Mouse (Mus musculus): ENCODE results near the gene Cmtm6. TPM values are rescaled to one million over a fixed set of nuclear protein-coding genes. Genes with fewer than 3 reads are reported as not detected.
A peak's percentile ranks its signal among the peaks of the same experiment; 100 is the strongest.

Cmtm6 gene
- polyA plus RNA-seq, 1 experiment, result 14.0 TPM

DNA sequence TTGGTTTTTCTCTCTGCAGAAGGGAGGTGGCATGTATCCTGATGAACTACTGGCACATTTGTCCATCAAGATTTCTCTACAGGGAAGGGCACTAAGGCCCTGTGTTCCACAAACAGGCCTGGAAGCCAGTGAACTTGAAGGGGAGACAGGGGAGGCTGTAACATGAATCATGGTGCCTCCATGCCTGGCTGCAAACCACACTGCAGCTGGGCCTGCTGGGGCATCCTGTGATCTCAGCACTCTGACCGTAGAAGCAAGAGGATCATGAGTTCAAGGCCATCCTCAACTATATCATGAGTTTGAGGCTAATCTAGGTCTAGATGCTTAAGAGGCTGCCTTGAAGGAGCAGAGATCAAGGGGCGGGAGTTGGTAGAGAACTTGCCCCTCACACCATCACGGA, 45.4 kb downstream of the Cmtm6 start:
- DNase-seq (ENCODE audit: low read depth), result no peak
- no peak for TF ChIP-seq CTCF (IDR thresholded peaks at IDR 0.05; ENCODE audit: borderline replicate concordance, extremely low read depth, insufficient read depth, insufficient read length)
- TF ChIP-seq POLR2A (IDR thresholded peaks at IDR 0.05; ENCODE audit: borderline replicate concordance, extremely low read depth, insufficient read depth, insufficient read length, poor library complexity, severe bottlenecking), result no peak

DNA sequence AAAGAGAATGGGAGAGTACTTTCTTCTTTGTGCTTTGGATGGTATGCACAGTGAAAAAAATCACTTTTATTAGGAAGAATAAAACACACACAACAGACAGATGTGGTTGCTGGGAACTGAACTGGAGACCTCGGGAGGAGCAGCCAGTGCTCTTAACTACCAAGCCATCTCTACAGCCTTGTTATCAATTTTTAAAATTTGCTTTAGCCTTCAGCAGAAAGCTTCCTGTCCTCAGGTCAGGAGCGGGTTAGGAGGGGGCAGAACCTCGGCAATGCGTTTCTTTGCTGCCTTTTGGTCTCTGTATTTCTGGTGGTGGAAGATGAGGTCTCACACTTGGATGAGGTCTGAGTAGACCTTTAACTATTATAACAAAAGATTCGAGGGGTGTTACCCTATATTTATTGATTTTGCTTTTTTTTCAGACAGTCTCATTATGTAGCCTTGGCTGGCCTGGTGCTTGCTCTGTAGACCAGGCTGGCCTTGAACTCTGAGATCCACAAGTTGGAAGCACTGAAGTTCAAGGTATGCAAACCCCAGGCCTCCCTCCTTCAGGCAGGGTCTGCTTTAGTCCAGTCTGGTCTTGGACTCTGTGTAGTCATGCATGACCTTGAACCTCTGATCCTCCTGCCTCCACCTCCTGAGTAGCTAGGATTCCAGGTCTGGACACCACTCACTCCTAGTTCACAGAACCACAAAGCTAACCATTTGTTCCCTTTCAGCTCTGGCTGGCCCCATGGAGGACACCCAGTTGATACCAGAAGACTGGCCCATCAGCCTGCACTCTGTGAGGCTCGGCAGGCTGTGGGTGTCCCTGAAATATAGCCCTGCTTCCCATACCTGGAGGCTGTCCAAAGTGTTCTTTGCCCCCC, 46.5 kb downstream of the Cmtm6 start:
- DNase-seq (ENCODE audit: low read depth), result no peak
- TF ChIP-seq POLR2A (IDR thresholded peaks at IDR 0.05; ENCODE audit: borderline replicate concordance, extremely low read depth, insufficient read depth, insufficient read length, poor library complexity, severe bottlenecking) (no peak), CTCF (IDR thresholded peaks at IDR 0.05; ENCODE audit: borderline replicate concordance, extremely low read depth, insufficient read depth, insufficient read length) (no peak)

DNA sequence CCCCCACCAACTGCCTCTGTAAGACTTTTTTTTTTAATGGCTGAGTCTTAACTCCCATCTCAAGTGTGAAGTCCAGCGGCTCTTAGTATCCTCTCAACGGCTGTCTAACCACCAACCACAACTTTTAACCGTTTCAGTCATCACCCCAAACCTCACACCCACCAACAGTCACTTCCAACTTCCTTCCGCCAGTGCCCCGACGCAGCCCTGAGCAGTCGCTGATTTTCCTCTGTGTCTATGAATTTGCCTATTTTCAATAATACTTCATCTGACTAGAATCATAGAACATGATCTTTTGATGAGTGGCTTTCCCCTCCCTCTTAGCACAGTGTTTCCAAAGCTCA, 47.1 kb downstream of the Cmtm6 start:
- TF ChIP-seq CTCF (IDR thresholded peaks at IDR 0.05; ENCODE audit: borderline replicate concordance, extremely low read depth, insufficient read depth, insufficient read length) (no peak), POLR2A (IDR thresholded peaks at IDR 0.05; ENCODE audit: borderline replicate concordance, extremely low read depth, insufficient read depth, insufficient read length, poor library complexity, severe bottlenecking) (no peak)
- no peak for DNase-seq (ENCODE audit: low read depth)

GRCm38 (mm10) chr9:114778877-114779276, 48.0 kb downstream of the Cmtm6 start:
- TF ChIP-seq CTCF (IDR thresholded peaks at IDR 0.05; ENCODE audit: borderline replicate concordance, extremely low read depth, insufficient read depth, insufficient read length) (no peak), POLR2A (IDR thresholded peaks at IDR 0.05; ENCODE audit: borderline replicate concordance, extremely low read depth, insufficient read depth, insufficient read length, poor library complexity, severe bottlenecking) (no peak)
- DNase-seq (ENCODE audit: low read depth), result no peak

GRCm38 (mm10) chr9:114779984-114780745, 49.2 kb downstream of the Cmtm6 start:
- no peak for TF ChIP-seq POLR2A (IDR thresholded peaks at IDR 0.05; ENCODE audit: borderline replicate concordance, extremely low read depth, insufficient read depth, insufficient read length, poor library complexity, severe bottlenecking)
- no peak for TF ChIP-seq CTCF (IDR thresholded peaks at IDR 0.05; ENCODE audit: borderline replicate concordance, extremely low read depth, insufficient read depth, insufficient read length)
- DNase-seq (ENCODE audit: low read depth), result no peak

- TF ChIP-seq POLR2A (IDR thresholded peaks at IDR 0.05; ENCODE audit: borderline replicate concordance, extremely low read depth, insufficient read depth, insufficient read length, poor library complexity, severe bottlenecking) (no peak), CTCF (IDR thresholded peaks at IDR 0.05; ENCODE audit: borderline replicate concordance, extremely low read depth, insufficient read depth, insufficient read length) (no peak)
- peak; percentile 57 for DNase-seq (ENCODE audit: low read depth)
Observed at GRCm38 (mm10) chr9:114780746-114781525, 50.0 kb downstream of the Cmtm6 start.

- TF ChIP-seq CTCF (IDR thresholded peaks at IDR 0.05; ENCODE audit: borderline replicate concordance, extremely low read depth, insufficient read depth, insufficient read length), result no peak
- peak; percentile 54; the same call in 1 of the 2 replicates for TF ChIP-seq POLR2A (IDR thresholded peaks at IDR 0.05; ENCODE audit: borderline replicate concordance, extremely low read depth, insufficient read depth, insufficient read length, poor library complexity, severe bottlenecking)
- peak; percentile 63 for DNase-seq (ENCODE audit: low read depth)
Observed at GRCm38 (mm10) chr9:114781526-114782212, 50.8 kb downstream of the Cmtm6 start, which contains the start of gene Cmtm7. Cmtm7 (minus strand) TSS chr9:114781856.

DNA sequence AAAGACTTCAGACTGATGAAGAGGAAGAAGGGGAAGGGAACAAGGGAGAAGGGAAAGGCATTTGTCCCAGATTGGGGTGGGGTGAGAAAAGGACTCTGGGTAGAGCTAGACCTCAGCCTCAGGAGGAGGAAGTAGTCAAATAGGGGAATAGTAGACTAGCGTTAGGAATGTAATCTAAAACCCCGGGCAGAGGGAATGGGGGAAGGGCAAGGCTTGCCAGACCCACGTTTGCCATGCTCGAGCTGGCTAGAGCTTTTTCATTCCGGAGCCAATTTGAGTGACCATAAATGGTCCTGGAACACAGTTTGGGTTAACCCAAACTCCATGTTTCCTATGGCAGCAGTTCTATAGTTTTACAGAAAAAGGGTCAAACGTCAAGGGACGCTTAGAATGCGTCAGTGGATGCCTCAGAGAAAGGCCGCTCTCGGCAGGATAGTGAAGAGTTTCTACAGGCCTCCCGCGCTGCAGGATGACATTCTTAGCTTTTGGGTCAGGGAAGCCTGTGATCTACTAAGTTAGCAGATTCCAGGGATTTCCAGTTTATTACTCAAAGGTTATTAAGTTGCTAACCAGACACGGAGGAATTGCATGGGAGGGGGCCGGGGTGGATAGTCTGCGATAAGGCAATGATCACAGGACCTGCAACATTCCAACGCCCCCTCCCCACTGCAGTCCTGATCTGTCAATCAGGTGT, 54.7 kb downstream of the Cmtm6 start:
- no peak for TF ChIP-seq POLR2A (IDR thresholded peaks at IDR 0.05; ENCODE audit: borderline replicate concordance, extremely low read depth, insufficient read depth, insufficient read length, poor library complexity, severe bottlenecking)
- no peak for TF ChIP-seq CTCF (IDR thresholded peaks at IDR 0.05; ENCODE audit: borderline replicate concordance, extremely low read depth, insufficient read depth, insufficient read length)
- DNase-seq (ENCODE audit: low read depth), result no peak

DNA sequence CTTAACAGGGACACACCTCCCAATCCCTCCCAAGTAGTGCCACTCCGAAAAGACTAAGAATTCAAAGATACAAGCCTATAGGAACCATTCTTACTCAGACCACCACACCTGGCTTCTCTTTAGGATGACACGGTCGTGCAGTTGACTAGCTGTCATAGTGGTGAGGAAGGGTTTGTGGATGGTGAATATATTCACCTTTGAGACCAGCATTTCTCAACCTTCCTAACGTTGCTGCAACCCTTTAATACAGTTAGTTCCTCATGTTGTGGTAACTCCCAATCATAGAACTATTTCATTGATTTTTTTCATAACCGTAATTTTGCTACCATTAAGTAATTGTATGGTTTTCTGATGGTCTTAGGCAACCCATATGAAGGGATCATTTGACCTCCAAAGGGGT, 56.2 kb downstream of the Cmtm6 start:
- no peak for DNase-seq (ENCODE audit: low read depth)
- no peak for TF ChIP-seq CTCF (IDR thresholded peaks at IDR 0.05; ENCODE audit: borderline replicate concordance, extremely low read depth, insufficient read depth, insufficient read length)
- no peak for TF ChIP-seq POLR2A (IDR thresholded peaks at IDR 0.05; ENCODE audit: borderline replicate concordance, extremely low read depth, insufficient read depth, insufficient read length, poor library complexity, severe bottlenecking)

DNA sequence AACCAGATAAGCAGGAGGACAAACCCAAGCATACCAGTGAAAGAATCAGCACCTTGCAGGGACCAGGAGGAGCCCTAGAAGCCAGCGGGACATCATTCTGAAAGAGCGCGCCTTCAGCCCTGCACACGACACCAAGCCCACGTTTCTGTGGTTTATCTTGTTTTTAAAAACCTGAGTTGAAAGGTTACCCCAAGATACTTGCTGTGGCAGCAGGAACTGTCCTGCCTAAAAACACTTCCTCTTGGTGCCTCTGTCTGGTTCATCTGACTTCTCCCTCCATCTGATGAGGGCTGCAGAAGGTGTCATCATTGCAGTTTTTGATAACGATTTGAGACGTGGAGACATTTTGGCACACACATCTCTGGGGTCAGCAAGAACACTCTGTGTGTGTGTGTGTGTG, 56.8 kb downstream of the Cmtm6 start:
- TF ChIP-seq CTCF (IDR thresholded peaks at IDR 0.05; ENCODE audit: borderline replicate concordance, extremely low read depth, insufficient read depth, insufficient read length) (no peak), POLR2A (IDR thresholded peaks at IDR 0.05; ENCODE audit: borderline replicate concordance, extremely low read depth, insufficient read depth, insufficient read length, poor library complexity, severe bottlenecking) (no peak)
- no peak for DNase-seq (ENCODE audit: low read depth)

Measured in brain, embryonic 14.5 days (tissue).